Mouse (Mus musculus) layer of hippocampus, postnatal 36 days (tissue): ENCODE results near the gene Klf3. TPM values are rescaled to one million over a fixed set of nuclear protein-coding genes. Genes with fewer than 3 reads are reported as not detected.

Experiments used
- DNase-seq, 2 experiments: peaks; one replicate each; pipeline ENCODE4 v3.0.0; 2022
- total RNA-seq, 2 experiments: library from RNA; stranded (reverse); gene quantifications; 2 replicates each; pipeline ENCODE4 v1.2.3; 2021

Klf3 gene
- total RNA-seq, 2 experiments from 2014 or later: 49.7 to 52.7 TPM

DNA sequence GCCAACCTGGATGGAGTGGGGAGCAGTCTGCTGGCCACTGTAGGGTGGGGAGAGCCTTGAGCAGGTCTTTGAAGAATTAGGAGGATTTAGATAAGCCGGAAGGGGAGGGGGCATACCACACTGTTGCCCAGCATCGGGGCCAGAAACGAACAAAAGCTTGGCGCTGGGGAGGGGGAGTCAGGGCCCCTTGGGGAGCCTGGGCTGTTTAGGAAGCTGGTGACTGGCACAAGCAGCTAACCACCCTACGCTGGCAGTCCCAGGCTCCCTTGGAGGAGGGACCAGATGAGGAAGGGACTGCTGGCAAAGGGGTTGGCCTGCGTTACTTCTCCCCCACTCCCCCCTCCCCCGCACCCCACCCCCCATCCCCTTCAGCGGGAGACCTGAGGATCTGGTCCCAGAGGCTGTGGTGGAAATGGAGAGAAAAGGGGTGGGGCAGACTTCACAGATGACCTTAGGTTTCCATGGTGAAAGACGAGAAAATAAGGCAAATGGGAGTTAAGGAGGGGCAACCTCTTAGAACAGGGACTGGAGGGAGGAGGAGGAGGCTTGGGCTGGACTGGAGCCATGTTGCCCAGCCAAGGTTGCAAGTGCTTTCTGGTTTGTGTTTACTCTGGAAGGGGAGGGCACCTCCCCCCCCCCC, 7.8 kb downstream of the Klf3 start:
- DNase-seq: no peak

DNA sequence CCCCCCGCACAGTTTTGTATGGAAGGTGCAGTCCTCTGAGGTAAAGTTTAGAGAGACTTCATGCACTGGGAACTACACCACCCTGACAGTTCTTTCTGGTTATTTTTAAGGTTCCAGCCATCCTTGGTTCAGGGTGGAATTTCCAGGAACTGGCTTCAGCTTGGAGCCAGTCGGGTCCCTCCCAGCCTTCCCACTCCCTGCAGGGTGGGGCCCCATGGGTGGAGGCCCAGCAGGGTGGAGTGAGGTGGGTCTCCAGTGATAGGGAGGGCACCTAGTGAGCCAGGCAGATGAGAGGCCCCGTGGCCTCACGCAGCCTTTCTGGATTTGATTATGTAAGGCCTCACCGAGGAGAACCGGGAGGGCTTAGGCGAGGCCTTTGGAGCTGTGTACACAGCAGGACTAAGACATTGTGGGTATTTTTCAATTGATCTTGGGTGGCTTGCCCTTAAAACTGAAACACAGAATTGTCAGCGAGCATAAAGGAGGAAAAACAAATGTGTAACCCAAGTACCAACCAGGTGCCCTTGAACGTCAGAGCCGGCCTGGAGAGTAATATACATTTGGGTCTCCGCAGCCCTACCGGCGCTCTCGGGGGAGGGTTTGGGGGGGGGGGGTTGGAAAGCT, 8.4 kb downstream of the Klf3 start:
- DNase-seq: no peak

DNA sequence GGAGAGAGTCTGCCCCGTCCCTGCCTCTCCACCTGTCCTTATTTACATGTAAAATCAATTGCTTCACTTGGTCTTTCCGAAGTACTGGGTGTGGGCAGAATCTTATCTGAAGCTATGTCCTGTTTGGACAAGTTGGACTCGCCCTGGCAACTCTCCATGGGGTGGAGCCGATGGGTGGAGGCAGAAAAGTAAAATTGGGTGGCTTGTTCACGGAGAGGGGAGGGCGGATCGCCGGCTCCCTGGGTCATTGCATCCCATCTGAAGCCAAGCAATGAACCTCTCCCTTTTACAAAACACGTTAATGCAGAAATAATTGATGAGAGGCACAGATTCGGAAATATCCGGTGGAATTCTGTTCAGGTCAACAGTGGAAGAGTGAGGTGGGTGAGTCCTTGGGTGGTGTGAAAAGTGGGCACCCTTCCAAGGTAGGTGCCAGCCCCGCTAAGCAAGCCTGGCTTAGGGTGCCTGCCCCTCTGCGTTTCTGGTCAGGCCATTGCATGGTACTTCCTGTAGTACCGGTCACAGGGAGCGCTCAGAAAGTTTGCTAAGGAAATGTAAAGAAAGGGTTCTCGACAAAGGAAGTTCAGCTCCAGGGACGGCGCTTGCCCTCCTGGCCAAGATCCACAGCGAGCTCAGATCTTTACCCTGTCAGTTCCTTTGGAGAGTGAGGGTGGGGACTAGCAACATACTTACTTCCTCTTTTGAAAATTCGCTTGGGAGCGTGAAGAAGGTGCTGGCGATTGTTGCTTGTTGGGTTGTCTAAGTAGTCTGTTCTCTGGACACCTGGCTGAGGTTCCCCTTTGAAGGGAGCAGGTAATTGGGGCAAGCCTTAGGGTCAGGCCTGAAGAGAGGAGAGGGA, 9.2 kb downstream of the Klf3 start:
- DNase-seq: no peak

DNA sequence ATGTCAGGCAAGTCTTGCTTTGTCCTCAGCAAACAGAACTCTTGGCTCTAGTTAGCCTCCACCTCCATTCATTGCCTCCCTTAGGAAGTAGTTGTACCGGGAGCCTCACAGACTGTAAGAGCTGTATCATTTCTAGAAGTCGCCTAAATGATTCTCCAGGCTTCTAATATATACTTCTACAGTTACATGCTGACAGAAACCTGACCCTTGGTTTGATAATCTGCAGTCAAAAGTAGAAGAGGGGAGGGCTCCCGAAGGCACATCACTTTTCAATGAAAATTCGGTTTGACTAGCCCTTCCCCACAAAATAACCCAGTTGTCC, 9.8 kb downstream of the Klf3 start:
- no peak for DNase-seq

DNA sequence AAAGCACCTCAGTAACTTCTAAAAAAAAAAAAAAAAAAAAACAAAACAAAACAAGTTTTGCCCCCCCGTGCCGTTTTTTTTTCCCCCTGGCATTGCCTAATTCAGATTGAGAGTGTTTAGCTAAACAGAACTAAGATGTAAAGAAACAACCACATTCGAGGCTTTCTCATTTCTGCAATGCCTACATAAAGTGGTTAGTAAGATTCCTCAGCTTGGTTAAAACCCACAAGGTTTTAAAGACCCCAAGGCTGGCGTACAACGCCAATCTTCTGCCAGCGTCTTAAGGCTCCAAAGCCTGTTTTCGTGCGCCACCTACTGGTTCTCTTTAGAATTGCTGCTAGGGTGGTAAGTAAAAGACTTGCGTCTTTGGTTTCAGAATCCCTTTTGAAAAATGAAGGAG, 10.2 kb downstream of the Klf3 start:
- peak; percentile 65 to 79 for DNase-seq

DNA sequence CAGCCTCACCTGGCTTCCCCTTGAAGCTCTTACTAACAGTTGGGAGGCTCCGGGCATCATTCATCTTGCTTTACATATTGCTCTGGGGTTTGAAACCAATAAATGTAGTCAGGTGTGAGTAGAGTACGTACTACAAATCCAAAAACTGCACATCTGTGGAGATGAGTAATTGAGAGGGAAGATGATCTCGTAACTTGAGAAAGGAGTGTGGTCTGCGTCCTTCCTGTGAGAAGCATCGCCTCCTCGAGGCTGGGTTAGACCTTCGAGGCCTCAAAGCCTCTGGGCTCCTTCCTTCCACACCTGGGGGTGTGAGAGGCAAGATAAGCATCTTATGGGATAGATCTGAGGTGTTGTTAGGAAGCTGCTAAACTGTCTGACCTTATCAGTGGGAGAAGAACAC, 11.2 kb downstream of the Klf3 start:
- DNase-seq: no peak

DNA sequence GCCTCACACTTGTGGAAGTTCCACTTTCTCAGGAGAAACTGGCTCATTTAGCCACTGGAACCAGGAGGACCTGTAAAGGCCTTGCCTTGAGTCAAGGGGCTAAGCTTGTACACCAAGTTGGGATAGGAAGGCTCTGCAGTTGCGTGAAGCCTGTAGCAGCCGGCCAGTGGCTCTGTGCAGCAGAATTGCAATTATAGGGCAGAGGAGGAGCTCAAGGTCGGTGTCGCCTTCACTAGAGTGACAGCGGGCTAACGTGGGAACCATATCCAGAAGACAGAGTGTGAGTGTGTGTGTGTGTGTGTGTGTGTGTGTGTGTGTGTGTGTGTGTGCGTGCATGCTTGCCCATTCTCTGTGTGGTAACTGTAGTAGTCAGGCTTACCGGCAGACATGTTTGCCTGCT, 12.4 kb downstream of the Klf3 start:
- DNase-seq: no peak

DNA sequence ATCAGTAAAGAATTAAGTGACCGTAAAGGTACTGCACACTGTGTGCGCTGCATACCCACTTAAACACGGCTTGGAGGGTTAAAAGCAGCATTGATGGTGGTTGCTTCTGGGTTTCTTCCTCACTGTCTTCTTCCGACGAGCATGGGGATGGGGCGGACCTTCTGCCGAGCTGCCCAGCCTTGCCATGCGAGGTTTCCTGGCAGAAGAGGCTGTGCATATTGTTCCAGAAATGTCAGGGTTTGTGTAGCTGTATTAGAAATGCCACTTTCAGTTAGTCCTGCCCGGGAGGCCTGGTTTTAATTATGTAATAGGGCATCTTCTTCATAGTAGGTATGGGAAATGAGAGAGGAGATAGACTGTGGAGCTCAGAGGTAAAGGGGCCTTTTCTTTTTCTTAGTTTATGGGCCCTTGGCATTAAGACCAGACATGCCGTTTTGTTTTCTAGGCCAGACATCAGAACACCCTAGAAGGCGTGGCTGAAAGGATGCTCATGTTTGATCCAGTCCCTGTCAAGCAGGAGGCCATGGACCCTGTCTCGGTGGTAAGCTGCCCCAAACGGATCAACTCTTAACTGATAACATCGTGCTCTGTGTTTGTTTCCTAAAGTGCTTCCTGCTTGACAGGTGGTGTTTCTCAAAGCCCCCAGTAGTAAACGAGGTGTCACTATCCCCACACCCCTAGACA, 13.2 kb downstream of the Klf3 start:
- DNase-seq: no peak

DNA sequence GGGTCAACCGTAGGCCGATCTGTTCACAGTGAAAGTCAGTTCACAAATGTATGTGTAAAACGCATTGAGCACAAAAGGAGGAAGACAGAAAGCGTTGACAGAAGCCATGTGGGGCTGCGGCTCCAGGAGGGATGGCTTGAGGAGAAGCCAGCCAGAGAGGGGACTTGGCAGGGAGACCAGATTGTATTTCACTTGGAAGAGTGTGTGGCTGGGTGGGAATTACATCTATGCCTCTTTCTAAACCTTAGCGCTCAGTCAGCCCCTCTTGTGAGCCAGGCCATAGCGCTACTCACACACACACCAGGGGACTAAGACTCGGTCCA, 13.7 kb downstream of the Klf3 start:
- no peak for DNase-seq

DNA sequence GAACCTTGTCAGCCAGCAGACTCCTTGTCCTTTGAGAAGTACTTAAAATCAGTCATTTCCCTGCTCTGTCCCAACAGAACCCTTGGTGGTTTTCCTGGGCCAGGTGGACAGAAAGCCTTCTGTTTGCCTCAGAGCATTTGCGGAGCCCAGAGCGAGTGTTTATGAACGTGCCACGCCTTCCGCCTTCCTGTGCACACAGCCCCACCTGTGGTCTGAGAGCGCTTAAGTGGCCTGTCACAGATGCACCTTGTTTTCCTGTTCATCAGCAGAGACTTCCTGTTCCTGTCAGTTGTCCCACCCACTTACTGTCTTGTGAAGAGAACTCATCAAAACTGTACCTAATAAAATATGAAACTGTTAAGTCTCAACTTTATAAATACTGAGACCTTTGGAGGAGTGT, 16.2 kb downstream of the Klf3 start:
- DNase-seq: no peak

DNA sequence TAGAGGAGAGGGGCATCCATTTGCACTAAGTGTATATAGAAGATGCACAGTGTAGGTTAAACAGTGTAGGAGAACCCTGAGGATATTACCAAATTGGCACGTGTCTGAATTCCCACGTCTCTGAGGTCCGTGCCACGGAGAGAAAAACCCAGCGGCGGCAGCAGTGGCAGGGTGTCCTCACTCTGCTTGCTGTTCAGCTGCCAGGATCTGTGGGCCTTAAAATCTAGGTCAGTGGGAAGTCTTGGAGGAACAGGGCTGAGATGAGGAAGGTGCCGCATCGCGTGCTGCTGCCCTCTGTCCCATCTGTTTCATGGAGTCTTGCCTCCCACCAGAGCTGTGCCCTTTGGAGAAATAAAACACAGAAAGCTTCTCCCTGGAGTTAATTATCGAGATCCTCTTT, 16.9 kb downstream of the Klf3 start:
- DNase-seq: no peak

DNA sequence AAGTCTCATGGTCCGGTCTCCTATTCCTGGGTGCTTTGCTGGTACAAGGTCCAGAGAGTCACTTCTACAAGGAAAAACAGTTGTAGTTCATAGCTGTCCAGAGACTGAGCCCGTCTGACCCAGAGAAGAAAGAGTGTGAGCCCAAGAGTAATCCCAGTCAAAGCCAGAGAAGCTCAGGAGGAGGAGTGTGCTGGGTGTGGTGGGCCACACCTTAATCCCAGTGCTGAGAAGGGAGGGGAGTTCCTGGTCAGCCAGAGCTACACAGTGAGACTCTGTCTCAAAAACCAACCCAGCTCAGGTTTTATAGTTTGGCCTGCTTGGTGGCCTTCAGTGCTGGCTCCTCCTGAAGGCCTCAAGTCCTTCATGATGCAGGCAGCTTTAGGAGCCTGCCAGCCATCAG, 18.1 kb downstream of the Klf3 start:
- no peak for DNase-seq

DNA sequence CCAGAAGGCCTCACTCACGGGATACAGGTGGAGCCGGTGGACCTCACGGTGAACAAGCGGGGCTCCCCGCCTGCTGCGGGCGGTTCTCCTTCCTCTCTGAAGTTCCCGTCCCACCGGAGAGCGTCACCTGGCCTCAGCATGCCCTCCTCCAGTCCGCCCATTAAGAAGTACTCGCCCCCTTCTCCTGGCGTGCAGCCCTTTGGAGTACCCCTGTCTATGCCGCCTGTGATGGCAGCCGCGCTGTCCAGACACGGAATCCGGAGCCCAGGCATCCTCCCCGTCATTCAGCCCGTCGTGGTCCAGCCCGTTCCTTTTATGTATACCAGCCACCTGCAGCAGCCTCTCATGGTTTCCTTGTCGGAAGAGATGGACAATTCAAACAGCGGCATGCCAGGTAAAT, 18.8 kb downstream of the Klf3 start:
- DNase-seq: no peak

DNA sequence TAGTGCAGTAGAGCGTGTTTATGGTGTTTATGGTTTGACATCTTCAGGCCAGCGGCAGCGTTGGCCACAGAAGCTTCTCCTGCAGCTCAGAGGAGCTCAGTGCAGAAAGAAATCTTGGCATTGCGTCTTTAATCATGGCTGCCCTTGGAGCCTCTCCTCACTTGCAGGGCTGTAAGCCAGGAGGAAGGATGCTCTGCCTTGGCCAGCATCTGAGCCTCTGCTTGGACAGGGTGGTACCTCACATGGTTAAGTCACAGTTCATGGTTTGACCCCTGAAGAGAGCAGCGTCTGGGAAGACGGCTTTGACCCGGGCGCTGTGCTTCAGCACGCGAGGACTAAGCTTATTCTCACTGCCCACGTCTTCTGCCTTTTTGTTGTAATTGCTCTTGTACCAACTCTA, 20.2 kb downstream of the Klf3 start:
- DNase-seq: no peak

DNA sequence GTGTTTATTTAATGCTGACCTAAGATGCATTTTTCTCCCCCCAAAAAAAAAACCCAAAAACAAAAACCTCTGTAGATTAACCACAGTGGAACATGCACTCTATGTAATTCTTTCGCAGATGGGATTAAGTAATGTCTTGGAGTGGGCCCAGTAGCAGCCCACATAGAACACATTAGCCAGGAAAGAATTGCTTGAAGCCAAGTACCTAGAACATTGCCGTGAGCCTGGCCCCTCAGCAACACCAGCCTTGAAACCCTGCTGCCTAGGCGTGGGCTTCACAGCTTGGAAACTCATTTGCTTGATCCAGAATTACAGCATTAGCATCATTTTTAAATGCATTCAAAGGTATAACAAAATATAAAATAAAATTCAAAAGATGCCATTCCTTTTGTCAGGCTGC, 21.6 kb downstream of the Klf3 start:
- DNase-seq: peak; percentile 63 to 71

DNA sequence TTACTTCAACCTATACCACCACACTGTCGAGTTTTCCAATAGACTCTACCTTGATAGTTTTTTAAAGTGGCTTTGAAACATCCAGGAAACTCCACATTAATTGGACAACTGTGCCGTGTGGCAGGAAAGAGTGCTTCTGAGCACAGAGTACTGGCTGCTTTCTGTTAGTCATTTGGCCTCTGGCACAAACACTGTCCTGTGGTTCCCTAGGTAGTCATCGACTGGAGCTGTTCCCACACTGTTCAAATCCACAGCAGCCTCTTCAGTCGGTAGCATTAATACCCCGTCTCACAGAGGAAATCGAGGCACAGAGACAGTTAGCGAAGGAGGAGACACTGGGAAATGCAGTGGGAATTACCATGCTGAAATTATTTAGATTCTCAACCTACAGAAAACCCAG, 22.3 kb downstream of the Klf3 start:
- DNase-seq: no peak

DNA sequence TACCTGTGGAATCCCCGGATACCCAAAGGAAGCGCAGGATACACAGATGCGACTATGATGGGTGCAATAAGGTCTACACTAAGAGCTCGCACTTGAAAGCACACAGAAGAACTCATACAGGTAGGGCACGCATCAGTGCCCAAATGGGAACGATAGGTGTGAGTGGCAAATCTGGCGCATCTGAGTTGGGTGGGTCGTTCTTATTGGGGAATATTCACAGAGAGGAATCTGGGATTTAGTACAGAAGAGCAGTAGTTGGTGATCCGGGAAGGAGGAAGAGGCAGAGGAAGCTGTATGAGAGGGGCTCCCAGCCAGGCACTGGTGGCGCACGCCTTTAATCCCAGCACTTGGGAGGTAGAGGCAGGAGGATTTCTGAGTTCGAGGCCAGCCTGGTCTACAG, 24.0 kb downstream of the Klf3 start:
- no peak for DNase-seq

DNA sequence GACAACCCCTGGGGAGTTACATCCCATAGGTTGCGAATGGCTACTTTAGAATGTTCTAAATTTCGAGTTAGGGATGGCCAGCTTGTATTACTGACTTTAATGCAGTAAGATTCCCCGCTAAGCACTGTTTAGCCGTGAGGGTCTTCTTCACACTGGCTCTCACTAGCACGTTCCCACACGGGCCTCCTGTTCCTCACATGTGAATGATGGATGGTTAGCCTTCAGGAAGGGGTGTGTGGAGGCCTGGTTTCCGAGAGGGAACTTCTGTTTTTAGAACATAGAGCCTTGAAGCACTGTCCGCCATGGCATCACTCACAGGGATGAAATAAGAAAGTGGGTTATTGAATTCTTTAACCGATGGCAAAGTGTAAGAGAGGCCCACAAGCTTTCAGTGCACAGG, 25.1 kb downstream of the Klf3 start:
- no peak for DNase-seq

DNA sequence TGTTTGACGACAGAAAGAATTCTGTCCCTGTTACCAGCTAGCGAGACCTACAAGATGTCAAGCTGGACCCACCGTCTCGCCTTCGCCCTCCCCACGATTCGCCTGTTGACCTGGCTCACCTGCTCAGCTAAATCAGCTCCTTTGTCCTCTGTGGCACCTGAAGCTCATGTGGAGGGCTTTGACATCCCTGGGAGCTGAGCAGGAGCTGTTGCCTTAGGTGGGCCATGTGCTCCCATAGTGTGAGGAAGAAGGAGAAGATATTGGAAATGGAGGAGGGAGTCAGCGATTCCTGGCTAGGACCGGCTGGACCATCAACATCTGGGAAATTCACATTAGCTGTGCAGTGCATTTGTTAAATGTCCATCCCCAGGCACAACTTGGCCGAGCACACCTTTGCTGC, 26.4 kb downstream of the Klf3 start:
- DNase-seq: no peak

DNA sequence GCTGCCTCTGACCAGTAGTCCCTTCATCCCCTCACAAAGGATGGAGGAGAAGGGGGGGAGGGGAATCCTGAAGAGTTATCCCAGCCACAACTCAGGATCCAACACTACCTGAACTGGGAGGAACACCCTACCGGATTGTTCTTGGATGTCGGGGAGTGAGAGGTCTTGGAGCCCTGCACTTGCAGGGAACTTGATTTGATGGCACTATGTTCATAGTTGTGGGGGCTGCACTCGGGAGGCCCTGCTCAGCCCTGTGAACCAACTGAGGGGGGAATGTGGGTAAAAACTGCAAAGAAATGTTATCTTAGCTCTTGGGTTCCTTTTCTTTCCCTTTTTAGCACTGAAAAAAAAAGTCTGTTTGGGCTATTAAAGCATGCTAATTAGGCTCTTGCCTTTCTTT, 27.6 kb downstream of the Klf3 start:
- no peak for DNase-seq

DNA sequence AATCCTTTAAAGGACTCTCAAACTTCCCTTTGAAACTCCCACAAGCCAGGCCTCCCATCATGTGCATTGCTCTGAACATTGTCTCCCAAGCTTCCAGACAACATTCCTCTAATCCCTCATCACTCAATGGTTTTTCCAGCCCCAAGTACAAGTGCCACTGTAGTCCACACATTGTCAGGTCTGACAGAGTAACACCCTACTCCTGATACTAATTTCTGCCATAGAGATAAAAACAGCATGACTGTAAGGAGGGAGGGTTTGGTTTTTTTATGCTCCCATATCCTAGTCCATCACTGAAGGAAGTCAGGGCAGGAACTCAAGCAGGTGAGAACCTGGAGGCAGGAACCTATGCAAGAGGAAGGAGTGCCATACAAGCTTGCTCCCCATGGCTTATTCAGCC, 30.2 kb downstream of the Klf3 start:
- no peak for DNase-seq

DNA sequence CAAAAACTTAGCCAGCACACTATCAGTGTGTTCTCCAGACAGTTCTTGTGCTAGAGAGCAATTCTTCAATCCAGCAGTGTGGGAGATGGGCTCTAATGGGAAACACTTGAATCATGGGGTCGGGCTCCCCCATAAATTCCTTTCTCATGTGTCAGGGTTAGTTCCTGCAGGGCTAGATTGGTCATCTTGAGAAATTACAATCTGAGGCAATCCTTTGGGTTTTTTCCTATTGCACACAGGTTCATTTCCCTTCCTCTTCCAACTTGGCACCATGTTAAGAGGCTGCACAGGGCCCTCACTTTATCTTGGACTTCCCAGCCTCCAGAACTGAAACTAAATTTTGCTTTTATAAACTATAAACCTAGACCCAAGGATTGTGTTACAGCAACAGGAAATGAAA, 31.0 kb downstream of the Klf3 start:
- DNase-seq: no peak

DNA sequence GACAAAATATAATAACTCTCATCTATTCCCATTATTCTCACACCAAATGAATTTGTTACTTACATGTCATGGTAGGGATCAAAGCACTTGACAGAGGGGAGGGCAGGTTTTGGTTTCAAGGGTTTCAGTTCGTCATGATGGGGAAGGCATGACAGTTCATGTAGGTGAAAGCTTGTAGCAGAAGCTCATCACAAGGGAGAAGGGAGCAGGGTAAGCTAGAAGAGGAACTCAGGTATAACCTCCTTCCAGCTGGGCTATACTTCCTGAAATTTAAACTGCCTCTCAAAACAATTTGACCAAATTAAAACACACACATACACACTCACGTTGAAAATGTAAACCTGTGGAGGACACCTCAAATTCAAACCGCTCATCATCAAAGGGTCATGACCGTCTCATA, 32.1 kb downstream of the Klf3 start:
- no peak for DNase-seq
